ENCODE assay signal across 12 mouse cellular contexts in genomic region chr9:25571381-25571780, GRCm38 (mm10).
DNase-seq lines count a peak whose midpoint lies in the region; ATAC-seq lines count a peak whose summit lies in the region.
"Had no signal": no experiment of that assay in that cellular context is flagged by ENCODE, and none has a peak within 500 bp of the region (broad histone marks: within the 10 kb centered on the region; RNA-seq: fewer than 3 reads in every experiment).

No protein-coding gene starts in this region.

- H3K4me1 ChIP-seq in heart, embryonic 12.5 days (replicated peaks): peaks cover 54% of the 10 kb centered on the region
- peaks cover 41% of the 10 kb centered on the region for H3K4me1 ChIP-seq in limb, embryonic 12.5 days (replicated peaks)
- H3K4me1 ChIP-seq in intestine, embryonic 16.5 days (ENCODE audit: control insufficient read depth, insufficient read depth, low read length): no peaks in the 10 kb centered on the region

- no peak for DNase-seq in heart, adult 9 months (ENCODE audit: low spot score in 2 of 2)
- peak; percentile 21 to 48 for DNase-seq in urinary bladder, postnatal 36 days (ENCODE audit: low spot score in 2 of 2)
- DNase-seq in urinary bladder, postnatal 10 days (ENCODE audit: low spot score): no peak
- no peak for DNase-seq in kidney, postnatal 10 days
- no peak for DNase-seq in cerebellum, adult 9-10 months
- DNase-seq: cerebellum, adult 11 months; layer of hippocampus, adult 9-11 months; lung, postnatal 36 days had no signal

- no peak for ATAC-seq in heart, embryonic 12.5 days (ENCODE audit: insufficient number of reproducible peaks, low FRiP score)
- no peak for ATAC-seq in limb, embryonic 12.5 days (ENCODE audit: insufficient number of reproducible peaks, insufficient read depth, low FRiP score, low TSS enrichment, low read depth)
- ATAC-seq in intestine, embryonic 16.5 days: no peak
- ATAC-seq: hindbrain, embryonic 16.5 days had no signal

- no peak overlapping the region for H3K9ac ChIP-seq in heart, embryonic 12.5 days
- H3K9ac ChIP-seq in limb, embryonic 12.5 days (replicated peaks): no peak overlapping the region
- no peak overlapping the region for H3K9ac ChIP-seq in intestine, embryonic 16.5 days (ENCODE audit: low read depth, low read length)

- WGBS in heart, embryonic 12.5 days: 42% methylated on average over 2 of the region's 2 CpGs
- WGBS in limb, embryonic 12.5 days: 34% methylated on average over 2 of the region's 2 CpGs
- 43% methylated on average over 2 of the region's 2 CpGs for WGBS in intestine, embryonic 16.5 days

- no peak overlapping the region for H3K4me3 ChIP-seq in heart, embryonic 12.5 days
- no peak overlapping the region for H3K4me3 ChIP-seq in limb, embryonic 12.5 days (replicated peaks)
- no peak overlapping the region for H3K4me3 ChIP-seq in intestine, embryonic 16.5 days (ENCODE audit: low read length)

- H3K9me3 ChIP-seq in heart, embryonic 12.5 days (replicated peaks): no peaks in the 10 kb centered on the region
- H3K9me3 ChIP-seq in limb, embryonic 12.5 days: no peaks in the 10 kb centered on the region
- H3K9me3 ChIP-seq in intestine, embryonic 16.5 days (ENCODE audit: control insufficient read depth, low read length): no peaks in the 10 kb centered on the region

- H3K36me3 ChIP-seq in heart, embryonic 12.5 days: no peaks in the 10 kb centered on the region
- H3K36me3 ChIP-seq in limb, embryonic 12.5 days: no peaks in the 10 kb centered on the region
- H3K36me3 ChIP-seq in intestine, embryonic 16.5 days (ENCODE audit: control insufficient read depth, insufficient read depth, low read length): no peaks in the 10 kb centered on the region

- H3K4me2 ChIP-seq in heart, embryonic 12.5 days: no peak overlapping the region
- no peak overlapping the region for H3K4me2 ChIP-seq in limb, embryonic 12.5 days
- no peak overlapping the region for H3K4me2 ChIP-seq in intestine, embryonic 16.5 days (ENCODE audit: low read depth, low read length)

- H3K27me3 ChIP-seq in heart, embryonic 12.5 days (replicated peaks): no peaks in the 10 kb centered on the region
- H3K27me3 ChIP-seq in limb, embryonic 12.5 days: no peaks in the 10 kb centered on the region
- no peaks in the 10 kb centered on the region for H3K27me3 ChIP-seq in intestine, embryonic 16.5 days (replicated peaks; ENCODE audit: control insufficient read depth, insufficient read depth, low read length)

- H3K27ac ChIP-seq in heart, embryonic 12.5 days (ENCODE audit: poor library complexity, severe bottlenecking): peak overlapping the region; percentile 49
- peak overlapping the region; percentile 80 for H3K27ac ChIP-seq in limb, embryonic 12.5 days
- no peak overlapping the region for H3K27ac ChIP-seq in intestine, embryonic 16.5 days (ENCODE audit: low read length)

Comparison
In these comparisons a context has a peak if more than half of its experiments do, and no peak if none do; other contexts are left out.
1. DNase-seq: peak in urinary bladder, postnatal 36 days (2 of 2); none in heart, adult 9 months (0 of 2), urinary bladder, postnatal 10 days (single experiment), kidney, postnatal 10 days (single experiment) and cerebellum, adult 9-10 months (single experiment).